In genomic region chr1:73904641-73905040, GRCm38 (mm10) we compare ENCODE assay signal across 30 mouse cellular contexts.
DNase-seq lines count a peak whose midpoint lies in the region; ATAC-seq and TF ChIP-seq lines count a peak whose summit lies in the region.
"Had no signal": no experiment of that assay in that cellular context is flagged by ENCODE, and none has a peak within 500 bp of the region (broad histone marks: within the 10 kb centered on the region; RNA-seq: fewer than 3 reads in every experiment).

No protein-coding gene starts in this region.

- no peak for TF ChIP-seq CTCF in gastrocnemius, adult 2 months (IDR thresholded peaks at IDR 0.05)
- no peak for TF ChIP-seq CTCF in stomach, postnatal 0 days (IDR thresholded peaks at IDR 0.05; ENCODE audit: low read depth)

- H3K4me1 ChIP-seq in stomach, postnatal 0 days (replicated peaks; ENCODE audit: control insufficient read depth, insufficient read depth): no peaks in the 10 kb centered on the region

- no peak overlapping the region for H3K4me2 ChIP-seq in stomach, postnatal 0 days (replicated peaks; ENCODE audit: low read depth)
- H3K4me2 ChIP-seq: embryonic facial prominence, embryonic 13.5 days; heart, embryonic 13.5 days; hindbrain, embryonic 15.5 days; intestine, embryonic 15.5 days; limb, embryonic 12.5 days; liver, embryonic 11.5 days; neural tube, embryonic 13.5 days; stomach, embryonic 15.5 days had no signal

- no peak for TF ChIP-seq EP300 in stomach, postnatal 0 days (optimal IDR thresholded peaks at IDR 0.05)

- intact Hi-C loops in gastrocnemius, adult 2 months (cut with DNase I): loop anchor here (5.0 kb wide), 1 partner anchor 288 kb away; the partner anchor contains the start of gene Cxcr1
- intact Hi-C loops in heart, postnatal 25 days (cut with DNase I): loop anchor here (5.0 kb wide), 1 partner anchor 293 kb away; no protein-coding TSS in a partner anchor

- ATAC-seq in stomach, postnatal 0 days (ENCODE audit: low FRiP score, low TSS enrichment): no peak
- ATAC-seq: forebrain, embryonic 14.5 days; intestine, embryonic 15.5 days; midbrain, embryonic 16.5 days had no signal

- no peaks in the 10 kb centered on the region for H3K27me3 ChIP-seq in stomach, postnatal 0 days (ENCODE audit: control insufficient read depth, insufficient read depth, low read length)
- H3K27me3 ChIP-seq: embryonic facial prominence, embryonic 13.5 days; heart, embryonic 13.5 days; hindbrain, embryonic 15.5 days; intestine, embryonic 15.5 days; limb, embryonic 12.5 days; neural tube, embryonic 13.5 days; stomach, embryonic 15.5 days had no signal

- no peaks in the 10 kb centered on the region for H3K9me3 ChIP-seq in stomach, postnatal 0 days (ENCODE audit: control insufficient read depth, low read length)
- H3K9me3 ChIP-seq: embryonic facial prominence, embryonic 13.5 days; hindbrain, embryonic 15.5 days; intestine, embryonic 15.5 days; limb, embryonic 12.5 days; midbrain, embryonic 10.5 days; neural tube, embryonic 13.5 days; stomach, embryonic 15.5 days had no signal

- WGBS in stomach, postnatal 0 days: 95% methylated on average over 8 of the region's 8 CpGs

- H3K4me3 ChIP-seq in gastrocnemius, adult 2 months: no peak overlapping the region
- no peak overlapping the region for H3K4me3 ChIP-seq in stomach, postnatal 0 days (ENCODE audit: low read depth, low read length)
- H3K4me3 ChIP-seq: embryonic facial prominence, embryonic 13.5 days; erythroblast, embryonic 14.5 days; heart, embryonic 13.5 days; hindbrain, embryonic 15.5 days; intestine, embryonic 15.5 days; limb, embryonic 12.5 days; midbrain, embryonic 10.5 days; myocyte; neural tube, embryonic 13.5 days; stomach, embryonic 15.5 days had no signal

- H3K27ac ChIP-seq in gastrocnemius, adult 2 months: 0 out of 2 replicates have a peak overlapping the region, but pooled peaks have one; percentile 16
- no peak overlapping the region for H3K27ac ChIP-seq in stomach, postnatal 0 days (replicated peaks)
- H3K27ac ChIP-seq: embryonic facial prominence, embryonic 13.5 days; heart, embryonic 13.5 days; hindbrain, embryonic 15.5 days; intestine, embryonic 15.5 days; kidney, postnatal 0 days; limb, embryonic 12.5 days; macrophage; midbrain, embryonic 10.5 days; neural tube, embryonic 13.5 days; stomach, embryonic 15.5 days had no signal

- no peaks in the 10 kb centered on the region for H3K36me3 ChIP-seq in stomach, postnatal 0 days (ENCODE audit: control insufficient read depth, insufficient read depth, low read length)
- H3K36me3 ChIP-seq: hindbrain, embryonic 15.5 days; intestine, embryonic 15.5 days; midbrain, embryonic 10.5 days; neural tube, embryonic 13.5 days; stomach, embryonic 15.5 days had no signal

- no peak overlapping the region for H3K9ac ChIP-seq in stomach, postnatal 0 days (ENCODE audit: low read length)
- H3K9ac ChIP-seq: embryonic facial prominence, embryonic 13.5 days; hindbrain, embryonic 15.5 days; intestine, embryonic 15.5 days; limb, embryonic 12.5 days; liver, postnatal 0 days; neural tube, embryonic 13.5 days; stomach, embryonic 15.5 days had no signal

- peak; percentile 22 for DNase-seq in gastrocnemius, adult 2 months
- DNase-seq in gastrocnemius, postnatal 25 days: no peak
- peak; percentile 4 for DNase-seq in heart, postnatal 4 days
- DNase-seq in heart, postnatal 25 days (ENCODE audit: low spot score): no peak
- peak; percentile 1 for DNase-seq in ovary, postnatal 10 days (ENCODE audit: low spot score)
- DNase-seq in ovary, postnatal 36 days (ENCODE audit: low spot score): no peak
- peak; percentile 12 for DNase-seq in stomach, postnatal 0 days (ENCODE audit: low spot score)
- DNase-seq: cerebellum, adult 18-20 months; cerebellum, postnatal 14 days; gastrocnemius, postnatal 10 days; layer of hippocampus, postnatal 36 days; liver, postnatal 0 days; right cerebral cortex, adult 18-20 months; right cerebral cortex, postnatal 4 days; thymus, postnatal 14 days had no signal

Comparison
In these comparisons a context has a peak if more than half of its experiments do, and no peak if none do; other contexts are left out.
1. DNase-seq: peak in gastrocnemius, adult 2 months (single experiment), heart, postnatal 4 days (single experiment), ovary, postnatal 10 days (single experiment) and stomach, postnatal 0 days (single experiment); none in gastrocnemius, postnatal 25 days (single experiment), heart, postnatal 25 days (single experiment) and ovary, postnatal 36 days (single experiment).